Comparison of ENCODE assay signal across 8 mouse cellular contexts in the genomic region with DNA sequence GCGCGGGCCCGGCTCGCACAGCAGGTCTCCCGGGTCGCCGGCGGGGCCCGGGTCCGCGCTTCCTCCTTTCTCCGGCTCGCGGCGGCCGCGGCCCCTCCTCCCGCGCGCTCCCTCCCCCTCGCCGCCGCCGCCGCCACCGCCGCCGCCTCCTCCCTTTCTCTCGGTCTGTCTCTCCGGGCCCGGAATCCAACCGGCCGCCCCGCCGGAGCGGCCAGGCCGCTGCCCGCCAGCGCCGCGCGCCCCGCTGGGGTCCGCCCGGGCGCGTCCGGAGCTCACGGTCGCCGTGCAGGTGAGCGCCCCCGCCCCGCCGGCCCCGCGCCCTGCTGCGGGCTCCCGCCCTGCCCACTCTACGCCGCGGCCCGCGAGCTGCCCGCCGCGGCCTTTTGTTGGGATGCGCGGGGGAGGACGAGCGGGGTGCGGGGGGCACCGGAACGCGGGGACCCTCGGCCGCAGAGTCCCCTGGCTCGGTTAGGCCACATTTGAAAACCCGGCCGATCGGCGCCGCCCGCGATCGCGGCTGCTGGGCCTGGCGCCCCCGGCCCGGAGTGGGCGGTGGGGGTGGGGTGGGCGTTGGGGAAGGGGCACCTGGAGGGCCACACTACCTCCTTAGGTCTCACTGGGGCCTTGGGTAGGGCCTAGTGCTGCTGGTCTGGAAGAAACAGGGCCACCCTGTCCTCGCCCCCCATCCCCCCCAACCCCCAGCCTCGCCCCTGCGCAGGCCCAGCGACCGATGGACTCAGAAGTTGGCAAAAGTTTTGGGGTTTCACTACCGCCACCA. TPM values are rescaled to one million over a fixed set of nuclear protein-coding genes. Genes with fewer than 3 reads are reported as not detected.
DNase-seq lines count a peak whose midpoint lies in the region; ATAC-seq and TF ChIP-seq lines count a peak whose summit lies in the region.

No protein-coding gene starts in this region.

- no peak overlapping the region for H3K27ac ChIP-seq in spleen, adult 2 months (ENCODE audit: insufficient read depth, low read length)
- H3K27ac ChIP-seq in bone marrow macrophage, adult 2 months (ENCODE audit: insufficient read depth, low read depth, low read length): no peak overlapping the region
- peak overlapping the region; percentile 91 for H3K27ac ChIP-seq in forebrain, embryonic 13.5 days
- H3K27ac ChIP-seq in liver, postnatal 0 days (ENCODE audit: low read depth): peak overlapping the region; percentile 70

- peaks cover 10% of the 10 kb centered on the region for H3K4me1 ChIP-seq in spleen, adult 2 months (ENCODE audit: control insufficient read depth, insufficient read depth, insufficient read length)
- H3K4me1 ChIP-seq in bone marrow macrophage, adult 2 months (ENCODE audit: control insufficient read depth, insufficient read depth, low read length): peaks cover 38% of the 10 kb centered on the region
- peaks cover 57% of the 10 kb centered on the region for H3K4me1 ChIP-seq in forebrain, embryonic 13.5 days
- H3K4me1 ChIP-seq in liver, postnatal 0 days (ENCODE audit: insufficient read depth): peaks cover 16% of the 10 kb centered on the region

- peak overlapping the region; percentile 29; the same call in 1 of the 2 replicates for H3K4me3 ChIP-seq in spleen, adult 2 months (ENCODE audit: extremely low read depth, insufficient read depth, insufficient read length)
- H3K4me3 ChIP-seq in bone marrow macrophage, adult 2 months (ENCODE audit: insufficient read depth, low read length): peak overlapping the region; percentile 52
- H3K4me3 ChIP-seq in forebrain, embryonic 13.5 days: peak overlapping the region; percentile 86
- peak overlapping the region; percentile 51 for H3K4me3 ChIP-seq in liver, postnatal 0 days (ENCODE audit: low read depth, low read length)

- ATAC-seq in forebrain, embryonic 13.5 days: peak; percentile 54
- ATAC-seq in liver, postnatal 0 days: peak; percentile 18; the same call in 1 of the 2 replicates

- 7% methylated on average over 75 of the region's 98 CpGs for WGBS in spleen, adult 2 months
- under 1% methylated on average over 35 of the region's 98 CpGs for WGBS in forebrain, embryonic 13.5 days
- WGBS in liver, postnatal 0 days (ENCODE audit: insufficient replicate concordance): 8% methylated on average over 48 of the region's 98 CpGs

- no peak for TF ChIP-seq CTCF in spleen, adult 2 months (IDR thresholded peaks at IDR 0.05; ENCODE audit: extremely low read depth, insufficient read depth, insufficient read length, insufficient replicate concordance)
- TF ChIP-seq CTCF in bone marrow macrophage, adult 2 months (IDR thresholded peaks at IDR 0.05; ENCODE audit: low read depth, low read length): no peak
- TF ChIP-seq CTCF in liver, postnatal 0 days (IDR thresholded peaks at IDR 0.05; ENCODE audit: low read depth): no peak

- H3K4me2 ChIP-seq in forebrain, embryonic 13.5 days: peak overlapping the region; percentile 88
- peak overlapping the region; percentile 74 for H3K4me2 ChIP-seq in liver, postnatal 0 days (ENCODE audit: low read depth, low read length)

- no peaks in the 10 kb centered on the region for H3K9me3 ChIP-seq in forebrain, embryonic 13.5 days (replicated peaks)
- no peaks in the 10 kb centered on the region for H3K9me3 ChIP-seq in liver, postnatal 0 days (ENCODE audit: low read length)

- TF ChIP-seq EP300 in liver, postnatal 0 days (IDR thresholded peaks at IDR 0.05; ENCODE audit: low read depth): no peak

- DNase-seq in spleen, adult 2 months (ENCODE audit: low read depth in 1 of 2, low spot score in 2 of 2): no peak
- no peak for DNase-seq in spleen, postnatal 14 days (ENCODE audit: low spot score in 2 of 2)
- DNase-seq in induced T-regulatory cell, adult 2 months (ENCODE audit: low read depth): peak; percentile 62
- peak; percentile 44 for DNase-seq in liver, postnatal 0 days
- DNase-seq in splenic B cell, adult 2 months (ENCODE audit: low read depth, low spot score): peak; percentile 13
- DNase-seq in right cerebral cortex, adult 18-20 months: no peak

- peak overlapping the region; percentile 99 for H3K9ac ChIP-seq in forebrain, embryonic 13.5 days
- peak overlapping the region; percentile 77 for H3K9ac ChIP-seq in liver, postnatal 0 days (replicated peaks)

- no peaks in the 10 kb centered on the region for H3K36me3 ChIP-seq in spleen, adult 2 months (ENCODE audit: control insufficient read depth, insufficient read depth, low read length)
- peaks cover 12% of the 10 kb centered on the region for H3K36me3 ChIP-seq in forebrain, embryonic 13.5 days (ENCODE audit: poor library complexity, severe bottlenecking)
- H3K36me3 ChIP-seq in liver, postnatal 0 days (replicated peaks; ENCODE audit: insufficient read depth, low read length): no peaks in the 10 kb centered on the region
- no peaks in the 10 kb centered on the region for H3K36me3 ChIP-seq in splenic B cell, adult 2 months (ENCODE audit: control insufficient read depth, insufficient read depth, low read length, poor library complexity, severe bottlenecking)

- no peak for TF ChIP-seq POLR2A in spleen, adult 2 months (IDR thresholded peaks at IDR 0.05; ENCODE audit: low read depth, low read length)
- TF ChIP-seq POLR2A in bone marrow macrophage, adult 2 months (IDR thresholded peaks at IDR 0.05; ENCODE audit: borderline replicate concordance, low read depth, low read length): no peak

- peaks cover 15% of the 10 kb centered on the region for H3K27me3 ChIP-seq in spleen, adult 2 months (ENCODE audit: control insufficient read depth, insufficient read depth, low read length)
- H3K27me3 ChIP-seq in forebrain, embryonic 13.5 days: no peaks in the 10 kb centered on the region
- H3K27me3 ChIP-seq in liver, postnatal 0 days (ENCODE audit: insufficient read depth, low read length): 0 out of 2 replicates have a peak, but pooled peaks cover 7% of the 10 kb centered on the region
- no peaks in the 10 kb centered on the region for H3K27me3 ChIP-seq in splenic B cell, adult 2 months (ENCODE audit: control insufficient read depth, insufficient read depth, low read length, poor library complexity, severe bottlenecking)

RNA-seq across cellular contexts. Expression of gene Src, which starts 6.1 kb away (rescaled TPM):
- 14.6 and 14.9 TPM in 2 replicates for polyA plus RNA-seq in spleen, adult 2 months (2012; rRNA removed)
- 3.0 and 3.4 TPM in 2 replicates for polyA plus RNA-seq in bone marrow macrophage, adult 2 months (2012; ENCODE audit: insufficient read depth, insufficient read length, missing spikeins)
- polyA plus RNA-seq in forebrain, embryonic 13.5 days (2015; fragmentation: Nextera tagmentation; extraction: Ambion mirVana): 28.9 and 35.1 TPM in 2 replicates
- 1.6 and 1.8 TPM in 2 replicates for polyA plus RNA-seq in liver, postnatal 0 days (2015; fragmentation: Nextera tagmentation; extraction: Ambion mirVana)

RNA-seq across cellular contexts. Expression of gene Manbal, which starts 56.9 kb away (rescaled TPM):
- 49.6 and 54.8 TPM in 2 replicates for polyA plus RNA-seq in spleen, adult 2 months (2012; rRNA removed)
- polyA plus RNA-seq in bone marrow macrophage, adult 2 months (2012; ENCODE audit: insufficient read depth, insufficient read length, missing spikeins): 32.7 and 33.5 TPM in 2 replicates
- polyA plus RNA-seq in forebrain, embryonic 13.5 days (2015; fragmentation: Nextera tagmentation; extraction: Ambion mirVana): 89.9 and 95.2 TPM in 2 replicates
- 22.8 and 23.4 TPM in 2 replicates for polyA plus RNA-seq in liver, postnatal 0 days (2015; fragmentation: Nextera tagmentation; extraction: Ambion mirVana)

Comparison
In these comparisons a context has a peak if more than half of its experiments do, and no peak if none do; other contexts are left out.
1. DNase-seq: peak in induced T-regulatory cell, adult 2 months (single experiment), liver, postnatal 0 days (single experiment) and splenic B cell, adult 2 months (single experiment); none in spleen, adult 2 months (0 of 2), spleen, postnatal 14 days (0 of 2) and right cerebral cortex, adult 18-20 months (single experiment).
2. H3K27ac ChIP-seq: peak in forebrain, embryonic 13.5 days (single experiment) and liver, postnatal 0 days (single experiment); none in spleen, adult 2 months (single experiment) and bone marrow macrophage, adult 2 months (single experiment).
3. H3K4me3 ChIP-seq: peak in every context shown above with its lines; median percentile 86 in forebrain, embryonic 13.5 days; 52 in bone marrow macrophage, adult 2 months; 51 in liver, postnatal 0 days; 29 in spleen, adult 2 months.